Mouse (Mus musculus) heart, adult 2 months (tissue): ENCODE results near the gene Tbc1d19.

Source experiments
- CTCF ChIP-seq: fragments of 200-600 bp; IDR thresholded peaks from 2 replicates; pipeline ENCODE4 v1.8.1; 2022; ENCODE audit warnings: antibody characterized with exemption, mild to moderate bottlenecking, moderate library complexity
- EP300 ChIP-seq: fragments of 200-500 bp; IDR thresholded peaks from 2 replicates; pipeline ENCODE4 v1.6.1; 2011; ENCODE audit warnings: low read depth, low read length, control low read depth; ENCODE audit not compliant: insufficient read depth
- POLR2A ChIP-seq: fragments of 200-500 bp; IDR thresholded peaks from 2 replicates; pipeline ENCODE4 v1.6.1; 2011; ENCODE audit warnings: mild to moderate bottlenecking, low read depth, low read length, control low read depth; ENCODE audit not compliant: insufficient read depth

DNA sequence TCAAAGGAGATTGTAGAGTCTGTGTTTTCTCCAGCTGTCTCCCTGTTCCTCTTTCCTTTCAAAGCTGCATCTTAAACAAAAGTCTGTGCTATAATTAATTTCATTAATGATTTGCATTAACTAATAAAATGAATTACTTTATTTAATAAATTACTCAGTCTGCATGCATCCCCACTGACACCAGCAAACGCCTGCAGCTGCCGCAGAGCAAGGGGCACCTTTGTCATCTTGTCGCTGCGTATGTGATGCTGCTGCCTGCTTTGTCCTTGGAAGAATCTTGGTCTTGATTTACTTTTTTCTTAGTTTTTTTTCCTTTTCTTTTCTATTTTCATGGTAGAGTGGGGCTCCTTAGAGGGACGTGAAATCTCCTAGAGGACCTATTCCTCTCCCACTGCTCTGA is 43.2 kb downstream of the Tbc1d19 start:
- TF ChIP-seq CTCF = no peak
- TF ChIP-seq EP300 = no peak
- no peak for TF ChIP-seq POLR2A
